ENCODE assay signal across 14 mouse cellular contexts in genomic region chr15:86107831-86108471, GRCm38 (mm10). TPM values are rescaled to one million over a fixed set of nuclear protein-coding genes. Genes with fewer than 3 reads are reported as not detected.
A peak's percentile ranks its signal among the peaks of the same experiment; 100 is the strongest.
DNase-seq lines count a peak whose midpoint lies in the region; ATAC-seq and TF ChIP-seq lines count a peak whose summit lies in the region.
"Had no signal": no experiment of that assay in that cellular context is flagged by ENCODE, and none has a peak within 500 bp of the region (broad histone marks: within the 10 kb centered on the region; RNA-seq: fewer than 3 reads in every experiment).

No protein-coding gene starts in this region.

- no peak overlapping the region for H3K27ac ChIP-seq in forebrain, embryonic 13.5 days
- no peak overlapping the region for H3K27ac ChIP-seq in forebrain, embryonic 15.5 days (replicated peaks)
- no peak overlapping the region for H3K27ac ChIP-seq in kidney, embryonic 14.5 days (ENCODE audit: low read depth, low read length)
- H3K27ac ChIP-seq in liver, embryonic 12.5 days: peak overlapping the region; percentile 98
- no peak overlapping the region for H3K27ac ChIP-seq in layer of hippocampus, adult 2 months
- H3K27ac ChIP-seq: embryonic facial prominence, embryonic 12.5 days; midbrain, embryonic 12.5 days had no signal

- peaks cover 45% of the 10 kb centered on the region for H3K4me1 ChIP-seq in forebrain, embryonic 13.5 days
- peaks cover 40% of the 10 kb centered on the region for H3K4me1 ChIP-seq in forebrain, embryonic 15.5 days
- peaks cover 3% of the 10 kb centered on the region for H3K4me1 ChIP-seq in kidney, embryonic 14.5 days (ENCODE audit: control insufficient read depth, insufficient read depth, low read length)
- peaks cover 99% of the 10 kb centered on the region for H3K4me1 ChIP-seq in liver, embryonic 12.5 days

- H3K36me3 ChIP-seq in forebrain, embryonic 13.5 days (ENCODE audit: poor library complexity, severe bottlenecking): peaks cover 27% of the 10 kb centered on the region
- peaks cover 4% of the 10 kb centered on the region; the same call in 1 of the 2 replicates for H3K36me3 ChIP-seq in forebrain, embryonic 15.5 days
- H3K36me3 ChIP-seq in kidney, embryonic 14.5 days (ENCODE audit: control insufficient read depth, insufficient read depth, low read length): no peaks in the 10 kb centered on the region; the same call in 1 of the 2 replicates
- 0 out of 2 replicates have a peak, but pooled peaks cover 3% of the 10 kb centered on the region for H3K36me3 ChIP-seq in liver, embryonic 12.5 days

- no peak; the same call in 1 of the 2 replicates for TF ChIP-seq CTCF in layer of hippocampus, adult 2 months (conservative IDR thresholded peaks at IDR 0.05)

- H3K27me3 ChIP-seq in forebrain, embryonic 13.5 days: no peaks in the 10 kb centered on the region
- H3K27me3 ChIP-seq in forebrain, embryonic 15.5 days: no peaks in the 10 kb centered on the region
- H3K27me3 ChIP-seq in kidney, embryonic 14.5 days (ENCODE audit: control insufficient read depth, insufficient read depth, low read length): no peaks in the 10 kb centered on the region
- no peaks in the 10 kb centered on the region for H3K27me3 ChIP-seq in liver, embryonic 12.5 days (replicated peaks)
- H3K27me3 ChIP-seq: embryonic facial prominence, embryonic 12.5 days; midbrain, embryonic 12.5 days had no signal

- WGBS in forebrain, embryonic 13.5 days: 87% methylated on average over 11 of the region's 11 CpGs
- 82% methylated on average over 11 of the region's 11 CpGs for WGBS in forebrain, embryonic 15.5 days
- 80% methylated on average over 11 of the region's 11 CpGs for WGBS in kidney, embryonic 14.5 days
- 44% methylated on average over 11 of the region's 11 CpGs for WGBS in liver, embryonic 12.5 days (ENCODE audit: insufficient replicate concordance)

- no peaks in the 10 kb centered on the region for H3K9me3 ChIP-seq in forebrain, embryonic 13.5 days (replicated peaks)
- no peaks in the 10 kb centered on the region for H3K9me3 ChIP-seq in forebrain, embryonic 15.5 days
- H3K9me3 ChIP-seq in kidney, embryonic 14.5 days (ENCODE audit: control insufficient read depth, low read length): no peaks in the 10 kb centered on the region
- H3K9me3 ChIP-seq in liver, embryonic 12.5 days (replicated peaks): no peaks in the 10 kb centered on the region
- H3K9me3 ChIP-seq: embryonic facial prominence, embryonic 12.5 days; midbrain, embryonic 12.5 days had no signal

- no peak overlapping the region for H3K4me2 ChIP-seq in forebrain, embryonic 13.5 days
- no peak overlapping the region for H3K4me2 ChIP-seq in forebrain, embryonic 15.5 days (replicated peaks)
- H3K4me2 ChIP-seq in kidney, embryonic 14.5 days (replicated peaks; ENCODE audit: low read depth, low read length): no peak overlapping the region
- peak overlapping the region; percentile 60 for H3K4me2 ChIP-seq in liver, embryonic 12.5 days
- H3K4me2 ChIP-seq: embryonic facial prominence, embryonic 12.5 days; midbrain, embryonic 12.5 days had no signal

- H3K4me3 ChIP-seq in forebrain, embryonic 13.5 days: no peak overlapping the region
- H3K4me3 ChIP-seq in forebrain, embryonic 15.5 days: no peak overlapping the region
- H3K4me3 ChIP-seq in kidney, embryonic 14.5 days (ENCODE audit: low read length): no peak overlapping the region
- no peak overlapping the region for H3K4me3 ChIP-seq in liver, embryonic 12.5 days
- H3K4me3 ChIP-seq in layer of hippocampus, adult 2 months: no peak overlapping the region
- H3K4me3 ChIP-seq: embryonic facial prominence, embryonic 12.5 days; midbrain, embryonic 12.5 days had no signal

- H3K9ac ChIP-seq in forebrain, embryonic 13.5 days: 0 out of 2 replicates have a peak overlapping the region, but pooled peaks have one; percentile 34
- H3K9ac ChIP-seq in forebrain, embryonic 15.5 days (replicated peaks): no peak overlapping the region
- H3K9ac ChIP-seq in kidney, embryonic 14.5 days (ENCODE audit: low read depth, low read length): no peak overlapping the region
- H3K9ac ChIP-seq in liver, embryonic 12.5 days: peak overlapping the region; percentile 60
- H3K9ac ChIP-seq: embryonic facial prominence, embryonic 12.5 days; midbrain, embryonic 12.5 days had no signal

- DNase-seq in kidney, adult 18-20 months: no peak
- peak; percentile 48 for DNase-seq in c-Kit-negative CD71-positive TER-119-positive erythroid progenitor cells, embryonic 14.5 days (ENCODE audit: low read depth, low spot score)
- no peak for DNase-seq in urinary bladder, adult 2 months (ENCODE audit: low spot score)
- DNase-seq in layer of hippocampus, adult 2 months (ENCODE audit: low spot score in 2 of 2): no peak
- DNase-seq: adrenal gland, adult 8-10 months; cerebellum, adult 2 months; thymus, postnatal 25 days had no signal

- ATAC-seq in forebrain, embryonic 13.5 days: no peak
- no peak for ATAC-seq in forebrain, embryonic 15.5 days (replicated peaks)
- ATAC-seq in kidney, embryonic 14.5 days (ENCODE audit: low FRiP score, low TSS enrichment): 0 out of 2 replicates have a peak, but pooled peaks have one; percentile 40
- peak; percentile 51 for ATAC-seq in liver, embryonic 12.5 days
- ATAC-seq: inflammation-experienced regulatory T-cells, adult 6 months had no signal

RNA-seq across cellular contexts. Expression of gene Gramd4, which starts 50.5 kb away (rescaled TPM):
- polyA plus RNA-seq in forebrain, embryonic 13.5 days (2015; fragmentation: Nextera tagmentation; extraction: Ambion mirVana): 30.1 and 31.6 TPM in 2 replicates
- polyA plus RNA-seq in forebrain, embryonic 15.5 days (2015; fragmentation: Nextera tagmentation; extraction: Ambion mirVana): 48.8 and 52.9 TPM in 2 replicates
- polyA plus RNA-seq in kidney, embryonic 14.5 days (2014; fragmentation: Nextera tagmentation; extraction: Ambion mirVana): 6.5 and 9.7 TPM in 2 replicates
- polyA plus RNA-seq in liver, embryonic 12.5 days (2016; fragmentation: Nextera tagmentation; extraction: Ambion mirVana): 14.4 and 15.1 TPM in 2 replicates
- polyA plus RNA-seq in urinary bladder, adult 2 months (2012; rRNA removed): 13.2 and 17.5 TPM in 2 replicates
- 10 to 100 TPM; 24.8 to 28.7 TPM for total RNA-seq in layer of hippocampus, adult 2 months (2021)

Comparison
In these comparisons a context has a peak if more than half of its experiments do, and no peak if none do; other contexts are left out.
1. H3K9ac ChIP-seq: peak in forebrain, embryonic 13.5 days (single experiment) and liver, embryonic 12.5 days (single experiment); none in forebrain, embryonic 15.5 days (single experiment) and kidney, embryonic 14.5 days (single experiment).
2. ATAC-seq: peak in kidney, embryonic 14.5 days (single experiment) and liver, embryonic 12.5 days (single experiment); none in forebrain, embryonic 13.5 days (single experiment) and forebrain, embryonic 15.5 days (single experiment).